Mouse (Mus musculus) neural tube, embryonic 13.5 days (tissue): ENCODE measurements around the gene Pigv. TPM values are rescaled to one million over a fixed set of nuclear protein-coding genes. Genes with fewer than 3 reads are reported as not detected.
A peak's percentile ranks its signal among the peaks of the same experiment; 100 is the strongest.

Experiments
- ATAC-seq: fragments of 200-750 bp; cut with Nextera tagmentation; 2 replicates; pipeline ENCODE4 v1.8.0; 2017; ENCODE audit warnings: low read depth, mild to moderate bottlenecking, moderate TSS enrichment, moderate library complexity
- H3K27ac ChIP-seq: fragments of 300-500 bp; sonication (generic); replicated peaks from 2 replicates; pipeline ENCODE4 v1.5.1; 2015; ENCODE audit warnings: moderate library complexity, mild to moderate bottlenecking, inconsistent platforms
- H3K27me3 ChIP-seq: fragments of 300-500 bp; sonication (generic); 2 replicates; pipeline ENCODE4 v1.6.1; 2015; ENCODE audit warnings: mild to moderate bottlenecking, inconsistent platforms
- H3K36me3 ChIP-seq: fragments of 300-500 bp; sonication (generic); 2 replicates; pipeline ENCODE4 v1.6.1; 2015; ENCODE audit warnings: mild to moderate bottlenecking, inconsistent platforms
- H3K4me1 ChIP-seq: fragments of 300-500 bp; sonication (generic); replicated peaks from 2 replicates; pipeline ENCODE4 v1.6.1; 2015; ENCODE audit warnings: inconsistent platforms
- H3K4me2 ChIP-seq: fragments of 300-500 bp; sonication (generic); 2 replicates; pipeline ENCODE4 v1.6.1; 2015; ENCODE audit warnings: inconsistent platforms, mild to moderate bottlenecking, moderate library complexity
- H3K4me3 ChIP-seq: fragments of 300-500 bp; sonication (generic); 2 replicates; pipeline ENCODE4 v1.5.1; 2015; ENCODE audit warnings: mild to moderate bottlenecking, inconsistent platforms
- H3K9ac ChIP-seq: fragments of 300-500 bp; sonication (generic); 2 replicates; pipeline ENCODE4 v1.6.1; 2015; ENCODE audit warnings: moderate library complexity, mild to moderate bottlenecking, inconsistent platforms
- H3K9me3 ChIP-seq: fragments of 300-500 bp; sonication (generic); 2 replicates; pipeline ENCODE4 v1.6.1; 2016; ENCODE audit warnings: inconsistent platforms
- WGBS: fragments of 180-500 bp; shearing (Covaris S2); methylation state at CpG from one replicate; pipeline ENCODE4 v1.1.7; 2015; 5-methylcytosine and 5-hydroxymethylcytosine counted together
- polyA plus RNA-seq: library from polyadenylated mRNA; unstranded; fragments of >200 nt; fragmentation: Nextera tagmentation; extraction: Ambion mirVana; gene quantifications from 2 replicates; pipeline ENCODE4 v1.2.1, GENCODE M21; 2015

Pigv gene
- polyA plus RNA-seq, 1 experiment from 2014 or later, result 14.2 TPM

DNA sequence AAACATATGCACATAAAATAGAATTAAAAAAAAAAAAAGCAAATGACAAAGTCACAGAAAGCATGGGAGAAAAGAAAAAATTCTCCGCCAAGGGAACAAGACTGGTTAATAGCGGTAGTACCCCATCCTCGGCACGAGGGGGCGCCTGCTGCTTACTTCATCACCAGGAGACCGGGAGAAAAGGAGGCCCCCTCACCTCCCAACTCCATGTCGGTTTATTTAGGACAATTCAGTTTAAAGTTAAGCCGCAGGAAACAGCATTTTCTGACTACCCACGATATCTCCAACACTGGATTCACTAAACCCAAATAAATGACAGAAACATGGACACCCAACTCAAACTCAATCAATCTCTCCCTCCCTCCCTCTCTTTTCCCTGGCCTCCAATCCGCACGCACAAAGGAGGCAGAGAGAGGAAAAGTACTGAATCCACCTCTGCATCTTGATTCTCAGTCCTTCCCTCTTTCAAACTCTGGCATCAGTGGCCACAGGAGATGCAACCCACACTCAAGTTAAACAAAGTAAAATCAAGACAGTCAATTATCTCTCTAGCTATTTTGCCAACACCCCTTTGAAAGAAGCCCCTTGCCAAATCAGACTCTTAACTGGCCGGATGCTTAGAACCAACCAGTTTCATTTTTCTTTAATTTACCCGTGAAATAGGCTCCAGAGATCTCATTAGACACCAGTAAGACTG is 1.1 kb downstream of the Pigv start:
- ATAC-seq, result no peak
- Histone ChIP-seq H3K4me1 (peaks cover 69% of the 10 kb centered on the region), H3K9me3 (no peaks in the 10 kb centered on the region), H3K27me3 (no peaks in the 10 kb centered on the region), H3K36me3 (peaks cover 10% of the 10 kb centered on the region; the same call in 1 of the 2 replicates), H3K27ac (peak overlapping the region; percentile 97), H3K9ac (peak overlapping the region; percentile 88), H3K4me2 (peak overlapping the region; percentile 82), H3K4me3 (peak overlapping the region; percentile 75)
- 3% methylated on average over 12 of the region's 13 CpGs for WGBS

GRCm38 (mm10) chr4:133669652-133670210 is 2.7 kb downstream of the Pigv start:
- Histone ChIP-seq H3K27ac (no peak overlapping the region), H3K4me1 (peaks cover 58% of the 10 kb centered on the region), H3K27me3 (no peaks in the 10 kb centered on the region), H3K9ac (no peak overlapping the region), H3K36me3 (peaks cover 21% of the 10 kb centered on the region; the same call in 1 of the 2 replicates), H3K4me2 (peak overlapping the region; percentile 82), H3K9me3 (no peaks in the 10 kb centered on the region), H3K4me3 (no peak overlapping the region)
- no peak for ATAC-seq
- 69% methylated on average over 6 of the region's 6 CpGs for WGBS

DNA sequence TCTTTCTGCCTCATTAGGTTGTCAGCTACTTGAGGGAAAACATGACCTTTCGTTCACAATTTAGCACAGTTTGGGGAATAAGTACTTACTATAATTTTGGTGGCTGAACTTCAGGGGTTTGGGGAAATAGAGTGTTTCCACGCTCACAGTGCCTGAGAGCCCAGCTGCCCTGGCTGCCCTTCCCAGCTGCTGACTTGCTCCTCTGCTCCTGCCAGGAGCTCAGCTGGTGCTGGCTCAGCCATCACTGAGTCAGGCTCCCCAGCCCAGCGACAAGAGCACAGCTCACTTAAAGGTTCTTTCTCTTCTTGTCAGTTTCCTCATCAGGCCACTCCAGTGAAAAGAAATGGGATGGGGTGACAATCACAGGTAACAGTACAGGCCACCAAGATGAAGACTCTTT is 3.9 kb downstream of the Pigv start:
- no peak overlapping the region for H3K9ac ChIP-seq
- H3K4me3 ChIP-seq, result no peak overlapping the region
- no peaks in the 10 kb centered on the region for H3K9me3 ChIP-seq
- H3K4me2 ChIP-seq, result no peak overlapping the region
- H3K27me3 ChIP-seq, result no peaks in the 10 kb centered on the region
- peaks cover 27% of the 10 kb centered on the region; the same call in 1 of the 2 replicates for H3K36me3 ChIP-seq
- H3K27ac ChIP-seq, result no peak overlapping the region
- 55% methylated on average over 3 of the region's 3 CpGs for WGBS
- no peak for ATAC-seq
- H3K4me1 ChIP-seq, result peaks cover 46% of the 10 kb centered on the region

DNA sequence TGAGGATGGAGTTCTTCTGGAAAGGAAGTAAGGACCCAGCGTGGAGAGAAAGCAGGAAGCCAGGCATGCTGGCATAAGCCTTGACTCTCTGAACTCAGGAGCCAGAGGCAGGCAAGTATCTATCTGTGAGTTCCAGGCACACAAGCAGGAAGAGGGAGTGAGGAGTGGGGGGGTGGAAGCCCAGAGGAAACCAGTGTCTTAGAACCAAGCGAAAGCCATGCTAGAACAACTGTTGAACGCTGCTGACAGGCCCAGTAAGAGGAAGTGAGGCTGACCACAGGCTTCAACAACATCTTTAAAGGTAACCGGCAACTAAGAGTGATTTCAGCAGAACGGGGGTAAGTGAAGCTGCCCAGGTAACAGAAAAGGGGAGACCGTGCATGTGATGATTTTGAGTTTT is 6.2 kb downstream of the Pigv start:
- Histone ChIP-seq H3K27me3 (no peaks in the 10 kb centered on the region), H3K4me1 (peaks cover 35% of the 10 kb centered on the region), H3K9ac (no peak overlapping the region), H3K4me2 (no peak overlapping the region), H3K9me3 (no peaks in the 10 kb centered on the region), H3K4me3 (no peak overlapping the region), H3K36me3 (peaks cover 36% of the 10 kb centered on the region), H3K27ac (no peak overlapping the region)
- 92% methylated on average over 6 of the region's 6 CpGs for WGBS
- no peak for ATAC-seq

GRCm38 (mm10) chr4:133665118-133665517 is 7.3 kb downstream of the Pigv start:
- H3K4me2 ChIP-seq, result no peak overlapping the region
- 0 out of 2 replicates have a peak overlapping the region, but pooled peaks have one; percentile 17 for H3K9ac ChIP-seq
- H3K27ac ChIP-seq, result 0 out of 2 replicates have a peak overlapping the region, but pooled peaks have one; percentile 11

DNA sequence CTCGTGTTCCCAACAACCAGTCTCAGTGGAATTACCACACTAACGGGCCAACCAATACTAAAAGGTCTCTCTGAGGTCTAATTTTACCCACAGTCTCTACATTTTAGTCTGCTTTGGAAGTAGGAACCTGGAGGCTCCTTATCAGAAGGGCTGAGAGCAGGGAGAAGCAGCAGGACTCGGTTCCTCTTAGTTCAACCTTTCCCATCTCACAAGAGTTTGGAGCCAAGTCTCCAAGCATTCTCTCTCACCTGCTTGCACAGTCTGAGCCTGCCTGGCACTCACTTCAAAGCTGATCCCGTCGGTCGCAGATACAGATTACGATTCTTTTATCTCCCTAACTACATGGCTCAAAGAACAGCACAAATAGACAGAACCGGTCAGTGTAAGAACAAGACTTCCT is 9.5 kb downstream of the Pigv start:
- Histone ChIP-seq H3K4me2 (no peak overlapping the region), H3K4me1 (peaks cover 34% of the 10 kb centered on the region), H3K27ac (no peak overlapping the region), H3K9me3 (no peaks in the 10 kb centered on the region), H3K36me3 (peaks cover 32% of the 10 kb centered on the region), H3K4me3 (no peak overlapping the region), H3K9ac (no peak overlapping the region; the same call in 1 of the 2 replicates), H3K27me3 (no peaks in the 10 kb centered on the region)
- ATAC-seq, result no peak
- WGBS, result 90% methylated on average over 8 of the region's 8 CpGs

More at GRCm38 (mm10) chr4:133665118-133665517, 7.3 kb downstream of the Pigv start:
- Histone ChIP-seq H3K4me1 (peaks cover 35% of the 10 kb centered on the region), H3K27me3 (no peaks in the 10 kb centered on the region), H3K4me3 (no peak overlapping the region), H3K9me3 (no peaks in the 10 kb centered on the region), H3K36me3 (peaks cover 36% of the 10 kb centered on the region)
- ATAC-seq, result no peak
- 63% methylated on average over 11 of the region's 11 CpGs for WGBS

GRCm38 (mm10) chr4:133662421-133662820 is 10.0 kb downstream of the Pigv start:
- no peak overlapping the region for H3K9ac ChIP-seq
- H3K9me3 ChIP-seq, result no peaks in the 10 kb centered on the region
- no peak overlapping the region for H3K4me3 ChIP-seq
- no peak overlapping the region for H3K4me2 ChIP-seq
- H3K36me3 ChIP-seq, result peaks cover 28% of the 10 kb centered on the region
- no peak overlapping the region for H3K27ac ChIP-seq
- WGBS, result 92% methylated on average over 8 of the region's 8 CpGs
- peaks cover 34% of the 10 kb centered on the region for H3K4me1 ChIP-seq
- no peak for ATAC-seq
- no peaks in the 10 kb centered on the region for H3K27me3 ChIP-seq

GRCm38 (mm10) chr4:133660193-133661155 is 12.0 kb downstream of the Pigv start:
- peak overlapping the region; percentile 22 for H3K4me3 ChIP-seq
- H3K4me1 ChIP-seq, result peaks cover 46% of the 10 kb centered on the region
- H3K9ac ChIP-seq, result peak overlapping the region; percentile 55; the same call in 1 of the 2 replicates
- ATAC-seq, result peak; percentile 85
- H3K4me2 ChIP-seq, result peak overlapping the region; percentile 47
- H3K9me3 ChIP-seq, result no peaks in the 10 kb centered on the region
- peaks cover 23% of the 10 kb centered on the region for H3K36me3 ChIP-seq
- no peaks in the 10 kb centered on the region for H3K27me3 ChIP-seq
- peak overlapping the region; percentile 86 for H3K27ac ChIP-seq
- 13% methylated on average over 10 of the region's 10 CpGs for WGBS

GRCm38 (mm10) chr4:133659497-133660192 is 12.8 kb downstream of the Pigv start:
- Histone ChIP-seq H3K9me3 (no peaks in the 10 kb centered on the region), H3K27ac (peak overlapping the region; percentile 86), H3K27me3 (no peaks in the 10 kb centered on the region), H3K4me3 (peak overlapping the region; percentile 22), H3K9ac (peak overlapping the region; percentile 55; the same call in 1 of the 2 replicates), H3K36me3 (peaks cover 15% of the 10 kb centered on the region), H3K4me2 (peak overlapping the region; percentile 47), H3K4me1 (peaks cover 43% of the 10 kb centered on the region)
- ATAC-seq, result peak; percentile 26
- WGBS, result 11% methylated on average over 15 of the region's 15 CpGs

- 31% methylated on average over 2 of the region's 2 CpGs for WGBS
- Histone ChIP-seq H3K9me3 (no peaks in the 10 kb centered on the region), H3K4me3 (no peak overlapping the region), H3K9ac (no peak overlapping the region), H3K36me3 (peaks cover 9% of the 10 kb centered on the region), H3K4me1 (peaks cover 43% of the 10 kb centered on the region), H3K27ac (0 out of 2 replicates have a peak overlapping the region, but pooled peaks have one; percentile 86), H3K27me3 (no peaks in the 10 kb centered on the region), H3K4me2 (0 out of 2 replicates have a peak overlapping the region, but pooled peaks have one; percentile 47)
- ATAC-seq, result no peak
Observed at GRCm38 (mm10) chr4:133658729-133659128, 13.7 kb downstream of the Pigv start.

DNA sequence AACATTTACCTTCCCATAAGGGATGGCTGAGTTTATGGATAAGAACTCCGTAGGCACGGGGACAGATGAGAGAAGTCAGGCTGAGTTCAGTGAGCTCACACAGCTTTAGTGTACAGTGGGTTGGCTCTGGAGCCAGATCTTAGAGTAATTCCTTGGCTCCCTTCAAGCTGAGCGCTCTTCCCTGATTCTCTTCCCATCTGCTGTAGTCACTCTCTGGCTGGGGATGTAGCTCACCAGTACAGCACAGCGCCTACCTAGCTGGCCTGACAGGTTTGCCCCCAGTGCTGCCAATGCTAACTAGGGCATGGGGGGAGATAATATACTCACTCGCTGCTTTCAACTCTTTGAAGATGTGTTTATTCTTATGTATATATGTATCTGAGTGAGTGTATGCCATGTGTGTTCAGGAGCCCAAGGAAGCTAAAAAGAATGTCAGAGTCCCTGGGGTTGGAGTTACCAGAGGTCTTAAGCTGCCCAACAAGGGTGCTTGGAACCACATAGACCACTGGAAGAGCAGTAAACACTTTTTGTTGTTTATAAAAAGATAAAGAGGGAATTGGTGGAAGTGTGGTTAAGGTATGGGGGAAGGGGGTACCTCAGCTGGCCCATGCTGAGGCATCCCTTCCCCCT is 14.5 kb downstream of the Pigv start:
- Histone ChIP-seq H3K4me1 (peaks cover 43% of the 10 kb centered on the region), H3K4me2 (no peak overlapping the region), H3K27ac (no peak overlapping the region), H3K9me3 (no peaks in the 10 kb centered on the region), H3K4me3 (no peak overlapping the region), H3K9ac (no peak overlapping the region), H3K36me3 (peaks cover 9% of the 10 kb centered on the region), H3K27me3 (no peaks in the 10 kb centered on the region)
- no peak for ATAC-seq
- 58% methylated on average over 5 of the region's 5 CpGs for WGBS
